Mouse (Mus musculus) liver, embryonic 16.5 days (tissue): ENCODE measurements at regions not wholly inside any gene's neighbourhood (a gene's known extent, or its start where the extent isn't known, plus 50 kb on each side); places are given as distances from the start of the nearest gene placed in this dataset.

Source experiments
- ATAC-seq: fragments of 200-750 bp; cut with Nextera tagmentation; 2 replicates; pipeline ENCODE4 v1.8.0; 2017; ENCODE audit warnings: low read depth, mild to moderate bottlenecking, moderate number of reproducible peaks, moderate library complexity
- H3K27ac ChIP-seq: fragments of 300-500 bp; sonication (generic); 2 replicates; pipeline ENCODE4 v1.5.1; 2014; ENCODE audit warnings: mild to moderate bottlenecking, low read length
- H3K27me3 ChIP-seq: fragments of 300-500 bp; sonication (generic); 2 replicates; pipeline ENCODE4 v1.6.1; 2014; ENCODE audit warnings: low read depth, low read length, mixed read lengths; ENCODE audit not compliant: control insufficient read depth, insufficient read depth
- H3K36me3 ChIP-seq: fragments of 300-500 bp; sonication (generic); 2 replicates; pipeline ENCODE4 v1.6.1; 2014; ENCODE audit warnings: mild to moderate bottlenecking; ENCODE audit not compliant: control insufficient read depth, insufficient read depth
- H3K4me1 ChIP-seq: fragments of 300-500 bp; sonication (generic); 2 replicates; pipeline ENCODE4 v1.6.1; 2014; ENCODE audit warnings: low read depth, low read length, mixed read lengths; ENCODE audit not compliant: control insufficient read depth
- H3K4me2 ChIP-seq: fragments of 300-500 bp; sonication (generic); 2 replicates; pipeline ENCODE4 v1.6.1; 2014; ENCODE audit warnings: low read depth, low read length, mixed read lengths
- H3K4me3 ChIP-seq: fragments of 300-500 bp; sonication (generic); 2 replicates; pipeline ENCODE4 v1.5.1; 2014; ENCODE audit warnings: low read depth, mild to moderate bottlenecking, low read length
- H3K9ac ChIP-seq: fragments of 300-500 bp; sonication (generic); 2 replicates; pipeline ENCODE4 v1.6.1; 2014; ENCODE audit warnings: low read depth, low read length
- H3K9me3 ChIP-seq: fragments of 300-500 bp; sonication (generic); replicated peaks from 2 replicates; pipeline ENCODE4 v1.6.1; 2016; ENCODE audit warnings: low read length; ENCODE audit not compliant: control insufficient read depth
- WGBS: fragments of 180-500 bp; shearing (Covaris S2); extraction: QIAGEN DNeasy Blood & Tissue Kit; methylation state at CpG from one replicate; pipeline ENCODE4 v1.1.7; 2014; ENCODE audit not compliant: insufficient replicate concordance; 5-methylcytosine and 5-hydroxymethylcytosine counted together

DNA sequence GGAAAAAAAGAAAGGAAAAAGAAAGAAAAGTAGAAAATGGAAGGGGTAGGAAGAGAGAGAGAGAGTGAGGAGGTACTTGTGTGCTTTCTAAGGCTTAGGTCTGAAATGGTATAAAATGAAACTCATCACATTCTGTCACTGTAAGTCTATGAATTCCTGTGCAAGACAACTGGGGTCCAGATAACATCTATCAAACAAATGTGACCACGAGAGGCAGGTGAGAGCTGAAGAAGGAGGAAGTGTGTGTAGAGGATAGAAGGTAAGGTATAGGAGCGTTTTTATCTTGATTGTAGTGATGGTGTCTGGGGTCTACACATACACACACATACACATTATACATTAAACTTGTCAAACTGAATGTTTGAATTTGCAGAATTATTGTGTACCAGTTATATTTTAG lies 51.0 kb upstream of the Znrf2 start:
- Histone ChIP-seq H3K36me3 (no peaks in the 10 kb centered on the region), H3K27me3 (no peaks in the 10 kb centered on the region), H3K4me3 (no peak overlapping the region), H3K9ac (no peak overlapping the region), H3K27ac (no peak overlapping the region), H3K4me1 (peaks cover 2% of the 10 kb centered on the region; the same call in 1 of the 2 replicates), H3K9me3 (no peaks in the 10 kb centered on the region), H3K4me2 (no peak overlapping the region)
- ATAC-seq = no peak
- 40% methylated on average over 2 of the region's 2 CpGs for WGBS

DNA sequence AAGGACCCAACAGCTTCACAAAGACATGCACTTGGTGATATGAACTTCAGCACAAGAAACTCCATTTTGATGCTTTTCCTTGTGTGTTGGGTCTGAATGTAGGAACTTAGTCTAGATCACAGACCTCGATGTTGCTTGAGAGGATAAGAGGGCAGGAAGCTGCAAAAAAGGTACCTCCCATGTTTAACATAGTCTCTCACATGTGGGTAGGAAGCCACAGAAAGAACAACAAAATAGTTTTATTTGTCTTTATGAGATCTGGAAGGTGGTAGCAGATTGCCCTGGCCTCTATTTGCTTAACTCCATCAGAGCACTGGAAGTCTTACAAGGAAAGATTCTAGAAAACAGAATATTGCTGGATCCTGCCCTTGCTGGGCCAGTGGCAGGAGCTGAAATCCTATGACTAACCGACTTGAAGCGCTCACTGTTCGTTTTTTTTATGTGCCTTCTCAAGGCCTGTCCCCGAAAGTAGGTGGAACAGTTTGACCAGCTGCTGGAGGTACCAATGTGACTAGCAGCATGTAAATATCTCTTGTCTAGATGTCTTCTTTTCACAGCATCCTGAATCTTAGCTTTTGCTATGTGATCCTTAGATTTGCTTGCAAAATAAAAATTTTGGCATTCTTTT lies 50.1 kb upstream of the Znrf2 start:
- Histone ChIP-seq H3K27me3 (no peaks in the 10 kb centered on the region), H3K36me3 (no peaks in the 10 kb centered on the region), H3K4me3 (no peak overlapping the region), H3K4me1 (peaks cover 2% of the 10 kb centered on the region; the same call in 1 of the 2 replicates), H3K4me2 (no peak overlapping the region), H3K9ac (no peak overlapping the region), H3K27ac (no peak overlapping the region), H3K9me3 (no peaks in the 10 kb centered on the region)
- WGBS = 58% methylated on average over 5 of the region's 5 CpGs
- ATAC-seq = no peak
